Mouse (Mus musculus): ENCODE results near the gene Bclaf3.

The Bclaf3 gene

DNA sequence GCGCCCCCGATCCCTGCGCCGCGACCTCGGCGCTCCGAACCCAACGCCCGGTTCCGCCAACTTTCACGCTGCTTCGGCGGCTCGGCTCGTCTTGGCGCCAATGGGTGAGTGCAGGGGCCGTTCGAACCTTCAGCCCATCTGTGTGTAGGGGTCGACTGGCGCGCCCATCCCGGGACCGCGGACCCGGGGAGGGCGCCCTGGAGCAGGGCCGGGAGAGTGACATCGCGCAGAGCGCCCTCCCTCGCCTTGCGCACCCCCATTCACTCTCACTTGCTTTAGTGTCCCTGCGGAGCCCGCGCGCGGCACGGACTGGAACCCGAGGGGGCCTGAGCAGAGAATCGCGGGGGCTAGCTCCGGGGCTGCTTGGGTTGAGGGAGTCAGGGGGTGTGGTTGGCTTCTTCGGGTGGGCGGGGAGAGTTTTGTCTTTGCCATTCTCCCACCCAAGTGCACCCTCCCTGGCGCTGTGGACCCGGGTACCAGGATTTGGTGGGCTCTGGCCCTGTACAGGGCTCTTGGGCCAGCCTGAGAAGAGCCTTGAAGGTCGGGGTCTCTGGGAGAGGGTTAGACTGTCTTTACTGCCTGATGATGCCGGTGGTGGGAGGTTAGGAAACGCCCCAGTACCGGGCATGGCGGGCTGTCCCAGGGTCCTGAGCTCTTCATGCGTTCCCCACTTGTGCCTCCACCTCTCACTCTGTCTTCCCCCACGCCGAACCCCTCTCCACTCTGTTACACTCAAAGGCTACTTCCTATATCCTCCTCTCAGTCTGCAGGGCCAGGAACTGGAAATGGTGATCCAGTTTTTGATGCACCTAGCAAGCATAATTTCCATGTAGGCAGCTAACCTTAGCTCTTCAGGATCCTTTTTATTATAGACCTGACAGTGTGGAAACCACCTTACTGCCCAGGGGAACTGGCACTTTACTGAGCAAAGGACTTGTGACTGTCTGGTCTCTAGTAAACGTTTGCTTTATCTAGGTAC lies 101.4 kb downstream of the Bclaf3 start:
- DNase-seq, result peak; percentile 25 to 26

DNA sequence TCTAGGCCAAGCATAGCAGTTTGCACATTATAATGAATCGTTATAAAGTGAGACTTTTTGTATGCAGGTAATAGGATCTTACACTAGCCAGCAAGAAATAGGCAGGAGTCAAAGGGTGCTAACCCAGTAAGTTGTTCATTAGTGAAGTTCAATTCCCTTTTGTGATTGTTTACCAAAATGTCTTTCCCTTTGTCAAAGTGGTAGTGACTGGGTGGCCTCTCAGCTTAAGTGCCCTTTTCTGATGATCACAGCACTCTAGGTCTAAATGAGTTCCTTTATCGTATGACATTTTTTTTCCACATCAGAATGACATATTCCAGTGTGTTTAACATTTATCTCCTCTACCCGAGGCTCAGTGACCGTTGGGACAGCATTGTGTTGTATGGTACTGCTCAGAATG lies 102.1 kb downstream of the Bclaf3 start:
- no peak for DNase-seq

DNA sequence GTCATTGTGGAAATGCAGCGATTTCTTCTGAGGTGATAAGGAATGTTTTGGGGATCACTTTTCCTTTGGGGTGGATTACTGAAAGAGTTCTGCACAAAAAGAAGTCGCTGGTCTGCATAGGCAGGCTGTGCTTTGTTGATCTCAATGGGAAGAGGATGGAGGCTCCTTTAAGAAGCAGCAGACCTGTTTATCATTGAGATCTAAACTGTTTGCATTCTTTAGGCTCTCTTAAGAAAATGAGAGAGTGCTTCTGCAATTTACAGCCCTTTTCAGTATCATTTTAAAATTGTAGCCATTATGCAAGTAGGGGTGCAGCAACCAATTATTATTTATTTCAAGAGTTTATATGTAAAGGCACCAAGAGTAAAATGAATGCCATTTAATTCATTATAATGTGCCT lies 102.7 kb downstream of the Bclaf3 start:
- DNase-seq, result no peak

DNA sequence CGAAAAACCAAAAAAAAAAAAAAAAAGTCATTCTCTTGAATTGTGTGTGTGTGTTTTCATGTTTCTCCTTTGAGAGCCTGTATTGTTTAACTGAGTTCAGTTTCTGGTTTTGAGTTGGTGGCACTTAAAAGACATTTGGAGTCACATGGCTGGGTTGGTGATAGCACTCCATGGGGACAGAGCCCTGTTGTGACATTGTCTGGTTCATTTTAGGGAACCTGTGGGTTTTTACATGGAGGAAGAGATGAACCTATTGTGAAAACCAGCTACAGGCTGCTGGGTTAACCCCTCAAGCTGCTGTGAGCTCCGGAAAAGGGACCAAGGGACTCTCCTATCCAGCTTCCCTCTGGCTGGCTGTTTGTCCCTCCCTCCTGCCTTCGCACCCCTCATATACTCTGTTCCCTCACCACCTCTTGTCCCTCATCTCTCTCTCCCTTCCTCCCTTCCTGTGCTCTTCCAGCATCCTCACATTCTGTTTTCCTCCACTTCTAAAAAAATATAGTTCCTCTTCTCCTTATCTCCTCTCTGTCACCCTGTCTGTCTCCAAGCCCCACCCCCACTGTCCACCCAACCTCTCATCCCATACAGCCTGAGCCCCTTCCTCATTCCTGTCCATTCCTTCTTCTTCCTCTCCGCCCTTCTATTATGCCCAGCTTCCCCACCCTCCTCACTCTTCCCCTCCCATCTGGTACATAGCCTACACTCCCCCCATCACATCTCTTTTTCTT lies 112.2 kb downstream of the Bclaf3 start:
- no peak for DNase-seq

DNA sequence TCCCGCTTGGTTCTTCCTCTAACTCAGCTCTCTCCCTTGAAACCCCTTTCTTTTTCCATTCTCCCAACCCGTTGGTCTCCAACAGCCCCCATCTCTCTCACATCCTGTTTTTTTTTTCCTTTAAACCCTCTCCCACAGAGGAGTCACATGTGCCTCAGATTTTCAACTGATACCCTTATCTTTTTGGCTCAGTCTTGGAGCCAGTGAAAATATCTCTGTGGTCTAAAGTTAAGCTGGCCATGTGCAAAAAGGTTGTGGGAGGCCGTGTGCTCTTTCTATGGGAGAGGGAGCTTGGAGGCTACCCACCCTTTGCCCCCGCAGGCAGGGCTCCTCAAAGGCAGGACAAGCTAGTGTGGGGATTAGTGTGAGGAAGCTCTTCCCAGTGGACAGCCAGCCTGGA lies 113.5 kb downstream of the Bclaf3 start:
- no peak for DNase-seq
